Mouse (Mus musculus): Measurements from ENCODE around the gene Pm20d2. TPM values are rescaled to one million over a fixed set of nuclear protein-coding genes. Genes with fewer than 3 reads are reported as not detected.
A peak's percentile ranks its signal among the peaks of the same experiment; 100 is the strongest.

The Pm20d2 gene
- 0.09 and 0.31 TPM in 2 replicates for polyA plus RNA-seq (2015; fragmentation: Nextera tagmentation; extraction: Ambion mirVana)

DNA sequence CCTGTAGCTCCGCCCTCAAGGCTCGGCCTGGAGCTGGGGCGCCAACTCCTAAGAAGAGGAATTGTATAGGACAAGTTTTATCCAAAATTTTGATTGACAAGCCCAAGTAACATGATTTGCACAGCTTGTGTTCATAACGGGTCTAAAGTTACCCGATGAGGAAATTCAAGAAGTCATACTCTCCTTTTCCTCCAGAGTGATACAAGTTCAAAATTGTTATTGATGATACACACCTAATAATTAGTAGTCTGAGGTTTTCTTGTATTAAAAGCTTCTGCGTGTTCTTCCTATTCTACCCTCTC is at the start of gene Pm20d2:
Gene Pm20d2 (minus strand): TSS at position 3 of the 302 bp plus-strand sequence.
- Histone ChIP-seq H3K9me3 (replicated peaks) (no peaks in the 10 kb centered on the region), H3K27ac (replicated peaks) (0 out of 2 replicates have a peak within 1 kb of the TSS, but pooled peaks have one; percentile 33), H3K9ac (peak within 1 kb of the TSS; percentile 21; the same call in 1 of the 2 replicates), H3K36me3 (replicated peaks) (no peaks in the 10 kb centered on the region), H3K4me3 (replicated peaks) (peak within 1 kb of the TSS; percentile 56), H3K4me1 (replicated peaks) (peaks cover 11% of the 10 kb centered on the region), H3K4me2 (peak within 1 kb of the TSS; percentile 77), H3K27me3 (peaks cover 52% of the 10 kb centered on the region)
- 15% methylated on average over 6 of the region's 6 CpGs for WGBS (ENCODE audit: insufficient replicate concordance)
- no peak for ATAC-seq (ENCODE audit: insufficient read depth)

DNA sequence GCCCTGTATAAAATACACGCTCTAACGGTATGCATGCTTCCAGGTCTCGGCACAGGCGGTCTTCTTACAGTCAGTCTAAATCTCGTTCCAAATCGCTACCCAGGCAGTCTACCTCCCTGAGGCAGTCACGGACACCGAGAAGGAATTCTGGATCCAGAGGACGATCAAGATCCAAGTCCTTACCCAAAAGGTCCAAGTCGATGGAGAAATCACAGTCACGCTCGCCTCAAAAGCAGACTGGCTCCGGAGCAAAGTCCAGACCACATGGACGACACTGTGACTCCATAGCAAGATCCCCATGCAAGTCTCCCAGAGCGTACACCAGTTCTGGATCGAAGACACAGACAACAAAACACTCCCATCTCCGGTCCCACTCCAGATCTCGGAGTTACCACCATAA is 41.3 kb upstream of the Pm20d2 start:
- 73% methylated on average over 18 of the region's 18 CpGs for WGBS (ENCODE audit: insufficient replicate concordance)

DNA sequence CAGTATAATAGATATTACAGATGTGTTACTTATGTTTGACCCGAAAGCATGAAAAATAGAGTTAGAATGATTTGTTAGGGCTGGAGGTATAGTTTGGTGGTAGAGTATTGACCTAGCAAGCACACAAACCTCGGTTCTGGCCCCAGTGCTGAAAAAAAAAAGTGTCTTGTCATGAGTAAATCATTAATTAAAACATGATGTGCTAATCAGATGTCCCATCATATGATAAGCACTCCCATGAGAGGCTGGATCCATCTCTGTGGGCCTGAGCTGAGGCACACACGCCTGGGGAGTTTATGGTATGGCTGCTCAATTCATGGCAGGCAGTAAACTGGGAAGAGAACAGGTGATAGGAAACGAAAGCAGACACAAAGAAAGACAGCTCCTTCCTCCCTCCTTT is 40.1 kb upstream of the Pm20d2 start:
- Histone ChIP-seq H3K27me3 (no peaks in the 10 kb centered on the region), H3K9ac (no peak overlapping the region), H3K4me1 (replicated peaks) (no peaks in the 10 kb centered on the region), H3K27ac (replicated peaks) (no peak overlapping the region), H3K4me3 (replicated peaks) (no peak overlapping the region), H3K9me3 (replicated peaks) (no peaks in the 10 kb centered on the region), H3K4me2 (no peak overlapping the region), H3K36me3 (replicated peaks) (no peaks in the 10 kb centered on the region)
- no peak for ATAC-seq (ENCODE audit: insufficient read depth)
- WGBS (ENCODE audit: insufficient replicate concordance), result 56% methylated on average over 4 of the region's 4 CpGs

More for the DNA sequence above, 41.3 kb upstream of the Pm20d2 start:
- Histone ChIP-seq H3K9me3 (replicated peaks) (no peaks in the 10 kb centered on the region), H3K4me2 (no peak overlapping the region), H3K4me1 (replicated peaks) (no peaks in the 10 kb centered on the region), H3K4me3 (replicated peaks) (no peak overlapping the region), H3K9ac (no peak overlapping the region), H3K27ac (replicated peaks) (no peak overlapping the region), H3K27me3 (no peaks in the 10 kb centered on the region), H3K36me3 (replicated peaks) (no peaks in the 10 kb centered on the region)
- no peak for ATAC-seq (ENCODE audit: insufficient read depth)

DNA sequence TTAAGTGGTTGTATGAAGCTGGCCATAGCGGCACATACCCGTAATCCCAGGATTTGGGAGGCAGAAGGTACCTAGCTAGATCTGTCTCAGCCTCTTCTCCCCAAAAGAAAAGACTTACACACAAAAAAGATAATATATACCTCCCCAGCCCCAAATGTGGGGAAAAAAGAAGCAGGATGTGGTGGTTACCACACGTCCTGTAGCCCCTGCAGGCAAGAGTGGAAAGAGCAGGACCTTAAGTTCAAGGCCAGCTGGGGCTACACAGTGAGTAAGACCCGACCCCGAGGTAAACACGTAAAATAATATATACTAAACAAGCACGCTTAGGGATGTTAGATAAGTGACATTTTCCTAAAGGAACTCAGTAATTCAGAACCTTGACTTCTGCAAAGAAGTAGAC is 37.6 kb upstream of the Pm20d2 start:
- ATAC-seq (ENCODE audit: insufficient read depth), result no peak
- 66% methylated on average over 7 of the region's 7 CpGs for WGBS (ENCODE audit: insufficient replicate concordance)

DNA sequence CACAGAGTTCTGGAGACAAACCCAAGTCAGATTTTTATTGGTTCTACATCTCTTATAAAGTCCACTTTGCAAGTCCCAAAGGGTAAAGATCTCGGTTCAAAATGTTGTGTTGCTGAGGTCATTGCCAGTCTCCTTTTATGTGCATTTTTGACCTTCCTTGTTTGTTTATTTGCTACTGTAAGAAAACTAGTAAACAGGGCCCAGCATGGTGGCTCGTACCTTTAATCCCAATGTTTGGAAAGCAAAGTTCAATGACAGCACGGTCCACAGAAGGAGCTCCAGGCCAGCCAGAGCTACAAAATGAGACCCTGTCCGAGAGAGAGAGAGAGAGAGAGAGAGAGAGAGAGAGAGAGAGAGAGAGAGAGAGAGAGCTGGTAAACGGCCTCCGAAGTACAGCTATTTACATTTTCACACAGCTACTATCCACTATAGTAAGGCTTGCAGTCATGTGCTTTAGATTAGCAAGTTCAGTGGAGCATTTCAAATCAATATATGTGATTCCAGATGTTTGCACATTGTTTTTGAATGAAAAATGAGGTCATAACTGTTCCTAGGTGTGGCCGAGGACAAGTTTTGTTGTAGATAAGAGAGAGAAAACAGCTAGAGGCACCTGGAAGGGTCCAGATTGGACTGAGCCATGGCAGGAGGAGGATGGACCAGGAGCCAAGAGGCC is 34.6 kb upstream of the Pm20d2 start:
- Histone ChIP-seq H3K36me3 (replicated peaks) (no peaks in the 10 kb centered on the region), H3K27me3 (no peaks in the 10 kb centered on the region), H3K9ac (no peak overlapping the region), H3K4me1 (replicated peaks) (no peaks in the 10 kb centered on the region), H3K4me3 (replicated peaks) (no peak overlapping the region), H3K27ac (replicated peaks) (no peak overlapping the region), H3K9me3 (replicated peaks) (no peaks in the 10 kb centered on the region), H3K4me2 (no peak overlapping the region)
- WGBS (ENCODE audit: insufficient replicate concordance), result 47% methylated on average over 7 of the region's 7 CpGs
- no peak for ATAC-seq (ENCODE audit: insufficient read depth)

More for the DNA sequence above, 37.6 kb upstream of the Pm20d2 start:
- H3K9me3 ChIP-seq (replicated peaks), result no peaks in the 10 kb centered on the region
- H3K4me2 ChIP-seq, result no peak overlapping the region
- H3K9ac ChIP-seq, result no peak overlapping the region
- H3K27me3 ChIP-seq, result no peaks in the 10 kb centered on the region
- no peaks in the 10 kb centered on the region for H3K36me3 ChIP-seq (replicated peaks)
- H3K27ac ChIP-seq (replicated peaks), result no peak overlapping the region
- no peak overlapping the region for H3K4me3 ChIP-seq (replicated peaks)
- no peaks in the 10 kb centered on the region for H3K4me1 ChIP-seq (replicated peaks)

DNA sequence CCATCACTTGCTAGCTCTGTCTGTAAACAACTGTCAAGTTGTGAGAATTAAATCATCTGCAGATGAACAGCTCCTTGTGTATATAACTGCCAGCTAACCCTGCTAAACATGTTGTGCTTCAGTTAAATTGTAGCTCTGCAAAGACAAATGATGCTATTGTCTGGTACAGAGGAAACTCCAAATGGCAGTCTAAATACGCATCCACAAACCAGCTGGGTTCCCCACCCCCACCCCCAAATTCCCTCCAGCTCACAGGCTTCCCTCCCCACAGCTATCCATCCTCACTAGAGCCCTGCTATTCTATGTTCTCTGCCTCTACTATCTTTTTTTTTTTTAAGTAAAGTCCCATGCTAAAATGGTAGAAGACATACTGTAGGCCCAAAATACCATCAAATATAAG is 32.3 kb upstream of the Pm20d2 start:
- no peaks in the 10 kb centered on the region for H3K9me3 ChIP-seq (replicated peaks)
- H3K4me1 ChIP-seq (replicated peaks), result no peaks in the 10 kb centered on the region
- no peaks in the 10 kb centered on the region for H3K27me3 ChIP-seq
- no peak overlapping the region for H3K4me3 ChIP-seq (replicated peaks)
- WGBS (ENCODE audit: insufficient replicate concordance), result 71% methylated on average over 1 of the region's 1 CpGs
- H3K36me3 ChIP-seq (replicated peaks), result no peaks in the 10 kb centered on the region
- H3K9ac ChIP-seq, result no peak overlapping the region
- no peak overlapping the region for H3K27ac ChIP-seq (replicated peaks)
- no peak overlapping the region for H3K4me2 ChIP-seq
- no peak for ATAC-seq (ENCODE audit: insufficient read depth)

DNA sequence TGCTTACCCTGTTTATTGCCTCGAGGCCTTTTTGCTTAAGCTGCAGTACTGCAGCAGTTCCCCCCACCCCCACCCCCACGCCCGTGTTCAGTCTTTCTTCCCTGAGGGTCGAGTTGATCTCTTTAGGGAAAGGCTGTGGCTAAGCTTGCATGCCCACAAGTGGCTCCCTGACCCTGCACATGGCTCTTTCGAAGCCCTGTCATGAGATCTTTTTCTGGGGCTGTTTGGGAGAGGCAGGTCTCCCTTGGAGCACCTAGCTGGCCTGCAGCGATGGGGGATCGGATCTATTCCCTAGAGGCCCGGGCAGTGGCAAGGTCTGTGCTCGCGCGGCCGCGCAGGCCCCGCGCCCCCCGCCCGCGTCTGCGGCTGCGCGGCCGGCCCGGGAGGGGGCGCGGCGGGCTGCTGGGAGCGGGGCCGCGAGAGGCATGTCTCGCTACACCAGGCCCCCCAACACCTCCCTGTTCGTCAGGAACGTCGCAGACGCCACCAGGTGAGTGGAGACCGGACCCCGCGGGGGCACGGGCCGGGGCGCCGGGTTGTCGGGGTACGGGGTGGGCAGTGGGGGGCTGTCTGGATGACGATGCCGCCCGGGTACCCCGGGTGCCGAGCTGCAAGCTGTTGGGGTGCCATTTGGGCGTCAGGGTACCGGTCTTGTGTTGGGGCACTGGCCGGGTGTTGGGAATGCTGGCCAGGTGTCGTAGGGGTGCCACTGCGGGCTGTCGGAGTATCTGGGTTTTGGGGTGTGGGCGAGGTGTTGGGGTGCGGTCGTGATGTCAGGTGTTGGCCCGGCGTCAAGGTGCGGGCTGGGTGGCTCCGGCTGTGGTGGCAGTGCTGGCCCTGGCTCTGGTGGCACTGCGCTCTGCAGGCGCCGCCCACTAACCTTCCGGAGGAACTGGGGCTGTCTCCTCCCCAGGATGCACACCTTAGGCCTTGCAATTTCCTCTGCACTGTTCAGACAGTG is 19.6 kb upstream of the Pm20d2 start, which contains the start of gene Srsf12:
Gene Srsf12 (plus strand): TSS at position 111 of the 961 bp plus-strand sequence.
- peak within 1 kb of the TSS; percentile 32; the same call in 1 of the 2 replicates for H3K9ac ChIP-seq
- no peak within 1 kb of the TSS for H3K27ac ChIP-seq (replicated peaks)
- peak within 1 kb of the TSS; percentile 49 for H3K4me3 ChIP-seq (replicated peaks)
- peaks cover 32% of the 10 kb centered on the region for H3K27me3 ChIP-seq
- H3K4me1 ChIP-seq (replicated peaks), result peaks cover 11% of the 10 kb centered on the region
- 3% methylated on average over 65 of the region's 65 CpGs for WGBS (ENCODE audit: insufficient replicate concordance)
- no peaks in the 10 kb centered on the region for H3K9me3 ChIP-seq (replicated peaks)
- H3K4me2 ChIP-seq, result peak within 1 kb of the TSS; percentile 75
- no peaks in the 10 kb centered on the region for H3K36me3 ChIP-seq (replicated peaks)
- no peak for ATAC-seq (ENCODE audit: insufficient read depth)

DNA sequence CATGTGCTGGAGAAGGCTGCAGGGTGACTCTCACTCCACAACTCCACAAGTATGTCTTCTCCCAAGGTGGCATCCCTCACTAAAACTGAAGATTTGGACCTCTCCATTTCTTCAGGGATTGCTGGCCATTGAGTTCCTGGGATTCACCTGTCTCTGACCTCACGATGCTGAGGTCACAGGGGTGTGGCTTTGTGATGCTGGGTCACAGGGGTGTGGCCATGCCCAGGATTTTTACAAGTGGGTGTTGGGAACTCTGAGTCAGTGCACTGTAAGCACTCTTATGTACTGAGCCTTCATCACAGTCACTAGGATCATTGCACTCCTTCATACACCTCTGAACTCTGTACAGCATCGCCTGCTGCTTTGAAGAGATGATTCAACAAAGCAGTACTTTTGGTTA is 18.0 kb upstream of the Pm20d2 start:
- H3K4me3 ChIP-seq (replicated peaks), result no peak overlapping the region
- no peak for ATAC-seq (ENCODE audit: insufficient read depth)
- 48% methylated on average over 2 of the region's 2 CpGs for WGBS (ENCODE audit: insufficient replicate concordance)
- no peak overlapping the region for H3K27ac ChIP-seq (replicated peaks)
- H3K36me3 ChIP-seq (replicated peaks), result no peaks in the 10 kb centered on the region
- peaks cover 32% of the 10 kb centered on the region for H3K27me3 ChIP-seq
- H3K9me3 ChIP-seq (replicated peaks), result no peaks in the 10 kb centered on the region
- no peak overlapping the region for H3K9ac ChIP-seq
- no peak overlapping the region for H3K4me2 ChIP-seq
- H3K4me1 ChIP-seq (replicated peaks), result peaks cover 11% of the 10 kb centered on the region

DNA sequence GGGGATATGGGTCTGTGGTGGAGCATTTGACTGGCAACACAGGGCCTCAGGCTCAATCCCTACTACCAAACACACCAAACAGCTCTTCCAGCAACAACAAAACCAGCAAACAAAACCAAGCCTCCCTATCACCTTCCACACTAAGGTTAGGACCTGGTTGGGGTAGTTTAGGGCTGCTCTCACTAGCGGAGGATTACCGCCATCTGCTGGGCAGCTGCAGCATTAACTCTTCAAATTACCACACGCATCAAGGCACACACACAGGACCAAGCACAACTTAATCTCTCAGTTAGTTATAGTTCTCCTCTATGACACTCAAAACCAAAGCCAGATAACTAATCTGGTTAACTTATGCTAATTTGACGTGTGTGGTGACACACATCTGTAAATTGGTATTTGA is 15.1 kb upstream of the Pm20d2 start:
- Histone ChIP-seq H3K4me3 (replicated peaks) (no peak overlapping the region), H3K9me3 (replicated peaks) (no peaks in the 10 kb centered on the region), H3K4me1 (replicated peaks) (peaks cover 11% of the 10 kb centered on the region), H3K9ac (no peak overlapping the region), H3K36me3 (replicated peaks) (no peaks in the 10 kb centered on the region), H3K27me3 (peaks cover 18% of the 10 kb centered on the region), H3K27ac (replicated peaks) (no peak overlapping the region), H3K4me2 (no peak overlapping the region)
- ATAC-seq (ENCODE audit: insufficient read depth), result no peak
- 9% methylated on average over 4 of the region's 4 CpGs for WGBS (ENCODE audit: insufficient replicate concordance)

DNA sequence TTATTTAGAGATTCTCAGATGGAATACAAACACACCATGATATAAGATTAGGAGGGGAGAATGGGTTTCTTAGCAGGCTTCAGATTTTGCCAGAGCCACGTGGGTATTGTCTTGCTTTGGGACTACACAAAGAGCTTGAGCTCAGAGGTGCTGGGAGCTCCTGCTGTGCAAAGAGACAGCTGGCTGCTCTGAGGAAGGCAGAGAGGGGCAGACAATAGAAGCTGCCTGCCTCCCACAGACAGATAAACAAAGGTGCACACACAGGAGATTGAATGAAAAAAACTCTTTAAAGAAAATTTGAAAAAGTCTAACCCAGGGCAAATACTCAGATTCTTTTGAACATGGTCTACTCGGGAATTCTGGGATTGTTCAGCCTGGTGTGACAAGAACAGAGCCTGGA is 8.6 kb upstream of the Pm20d2 start:
- no peaks in the 10 kb centered on the region for H3K4me1 ChIP-seq (replicated peaks)
- WGBS (ENCODE audit: insufficient replicate concordance), result 16% methylated on average over 2 of the region's 2 CpGs
- no peak overlapping the region for H3K4me3 ChIP-seq (replicated peaks)
- no peak overlapping the region for H3K9ac ChIP-seq
- H3K4me2 ChIP-seq, result no peak overlapping the region
- no peaks in the 10 kb centered on the region for H3K36me3 ChIP-seq (replicated peaks)
- H3K27ac ChIP-seq (replicated peaks), result no peak overlapping the region
- H3K9me3 ChIP-seq (replicated peaks), result no peaks in the 10 kb centered on the region
- ATAC-seq (ENCODE audit: insufficient read depth), result no peak
- peaks cover 6% of the 10 kb centered on the region; the same call in 1 of the 2 replicates for H3K27me3 ChIP-seq

All from liver, embryonic 15.5 days (tissue).